Mouse (Mus musculus): ENCODE measurements around the gene Fam216b.

- TF ChIP-seq CTCF (IDR thresholded peaks at IDR 0.05) (no peak), EP300 (IDR thresholded peaks at IDR 0.05) (no peak)
These were observed 37.9 kb upstream of the Fam216b start for GRCm38 (mm10) chr14:78126670-78127069.
